Mouse (Mus musculus) CD4-positive, CD25-positive, alpha-beta regulatory T cell, adult 2 months (primary cell): ENCODE results near the gene Cckbr.

Experiments used
- DNase-seq: peaks from one replicate; pipeline ENCODE4 v3.0.0-alpha.2; 2012; ENCODE audit warnings: low read depth, low spot score

Gene Cckbr

GRCm38 (mm10) chr7:105497881-105498280, 72.3 kb downstream of the Cckbr start:
- DNase-seq, result no peak

GRCm38 (mm10) chr7:105498854-105499492, 73.4 kb downstream of the Cckbr start:
- no peak for DNase-seq

- DNase-seq, result no peak
Measured at GRCm38 (mm10) chr7:105499676-105500075, 74.1 kb downstream of the Cckbr start.

DNA sequence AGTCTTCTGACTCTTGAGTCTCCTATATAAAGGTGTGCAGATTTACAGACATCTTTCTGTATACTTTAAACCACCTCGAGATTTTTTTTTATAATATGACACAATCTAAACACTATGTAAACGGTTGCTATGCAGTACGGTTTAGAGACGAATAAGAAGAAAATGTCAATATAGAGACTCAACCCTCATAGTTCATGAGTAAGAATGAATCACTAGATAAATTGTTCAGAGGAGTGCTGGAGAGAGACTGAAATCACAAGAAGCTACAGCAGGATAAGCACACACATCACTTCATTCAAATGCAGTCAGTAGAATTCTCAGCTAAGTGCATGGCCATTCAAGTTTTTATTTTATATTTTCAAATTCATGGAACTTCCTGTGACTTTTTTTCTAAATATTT, 76.5 kb downstream of the Cckbr start:
- no peak for DNase-seq

DNA sequence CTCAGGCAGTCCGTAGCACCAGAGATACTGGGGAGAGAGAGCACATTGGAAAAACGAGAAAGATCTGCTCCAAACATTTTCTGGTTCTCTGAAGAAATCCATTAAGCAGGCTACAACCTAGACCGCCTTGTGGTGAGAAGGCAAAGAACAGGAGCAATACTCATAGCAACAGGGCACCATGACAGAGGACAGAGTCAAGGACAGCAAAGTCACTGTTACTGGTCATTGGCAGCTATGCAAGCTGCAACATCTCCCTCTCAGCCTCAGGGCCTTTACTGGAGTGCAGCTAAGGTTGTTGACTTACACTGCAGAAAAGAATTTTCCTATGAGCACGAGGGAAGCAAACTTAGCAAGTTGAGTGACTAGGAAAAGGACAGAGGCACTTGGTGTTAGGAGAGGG, 81.7 kb downstream of the Cckbr start:
- DNase-seq, result no peak

DNA sequence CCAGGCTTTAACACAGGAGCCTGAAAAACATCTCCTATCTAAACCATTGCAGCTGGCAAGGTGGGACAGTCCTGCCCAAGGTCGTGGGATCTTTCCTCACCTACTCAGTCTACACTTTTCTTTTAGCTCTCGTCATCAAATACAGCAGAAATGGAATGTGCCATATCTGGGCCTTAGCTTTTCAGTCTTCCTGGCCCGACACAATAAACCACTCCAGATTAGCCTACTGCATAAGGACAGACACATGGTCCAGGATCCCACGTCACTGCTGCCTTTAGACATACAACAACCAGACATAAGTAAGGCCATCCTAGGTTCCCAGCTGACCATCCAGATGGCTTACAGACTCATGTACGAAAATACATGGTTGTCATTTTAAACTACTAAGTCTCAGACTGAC, 84.6 kb downstream of the Cckbr start:
- no peak for DNase-seq

GRCm38 (mm10) chr7:105513845-105514291, 88.3 kb downstream of the Cckbr start:
- no peak for DNase-seq

- no peak for DNase-seq
Measured at GRCm38 (mm10) chr7:105514561-105514960, 89.0 kb downstream of the Cckbr start.

DNA sequence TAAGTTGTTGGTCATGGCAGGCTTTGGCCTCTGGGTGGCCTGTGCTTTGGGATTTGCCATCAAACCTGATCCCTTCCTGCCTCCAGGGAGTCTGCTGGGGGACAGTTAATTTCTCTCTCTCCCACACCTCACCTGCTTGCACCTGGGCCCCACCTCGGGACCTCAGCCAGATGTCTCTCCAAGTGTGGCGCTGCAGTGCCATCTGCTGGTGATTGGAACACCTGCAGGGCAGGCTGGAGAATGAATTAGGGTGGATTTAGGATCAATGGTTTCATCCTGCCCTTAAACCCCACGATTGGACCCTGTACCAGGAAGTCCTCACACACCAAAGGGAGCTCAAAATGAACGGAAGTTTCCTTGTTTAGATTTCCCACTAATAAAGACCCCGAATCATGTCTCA, 89.6 kb downstream of the Cckbr start:
- DNase-seq, result peak; percentile 73

DNA sequence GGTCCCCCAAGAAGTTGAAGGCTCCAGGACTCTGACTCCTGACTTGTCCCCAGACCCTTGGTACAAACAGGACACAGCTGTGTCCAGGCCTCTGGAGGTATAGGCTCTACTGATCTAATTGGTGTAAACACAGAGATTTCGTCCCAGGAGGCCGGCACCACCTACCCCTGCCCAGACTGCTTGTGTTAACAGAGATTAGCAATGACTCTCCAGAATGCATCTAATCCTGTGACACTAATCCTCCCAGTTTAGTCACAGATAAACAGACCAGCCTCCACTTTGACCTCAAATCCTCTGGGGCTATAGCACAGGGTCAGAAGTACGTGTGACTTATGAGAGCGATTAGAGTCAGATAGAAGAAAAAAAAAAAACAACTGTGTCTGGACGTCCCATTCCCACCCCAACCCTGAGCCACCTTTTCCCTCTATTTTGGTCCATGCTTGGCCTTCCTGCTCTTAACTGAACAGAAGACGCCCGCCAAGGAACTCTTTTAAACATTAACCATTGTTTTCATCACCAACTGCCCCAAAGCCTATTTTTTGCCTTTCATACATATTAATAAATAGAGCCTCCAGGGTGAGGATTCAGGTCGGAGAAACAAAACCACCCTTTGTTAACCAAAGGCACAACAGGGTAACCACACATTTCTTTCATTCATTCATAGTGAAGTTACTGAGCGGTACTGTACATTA, 91.3 kb downstream of the Cckbr start:
- DNase-seq, result no peak

DNA sequence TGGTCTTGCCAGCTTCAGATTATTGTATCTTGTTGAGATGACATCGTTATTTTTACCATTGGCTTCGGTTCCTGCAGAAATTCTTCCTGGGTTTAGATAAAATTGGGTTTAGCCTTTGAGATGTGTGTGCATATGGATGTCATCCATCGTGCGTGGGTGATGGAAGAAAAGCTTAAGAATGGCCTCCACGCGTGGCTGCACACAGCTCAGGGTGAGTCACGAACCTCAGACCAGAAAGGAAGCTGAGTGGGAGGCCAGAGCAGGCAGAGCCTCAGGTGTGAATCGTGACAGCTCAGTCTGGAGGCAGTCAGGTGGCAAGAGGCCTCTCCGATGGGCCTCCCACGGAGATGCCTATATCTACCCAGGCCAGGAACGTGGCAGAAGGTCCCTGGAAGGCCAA, 93.8 kb downstream of the Cckbr start:
- no peak for DNase-seq

- no peak for DNase-seq
Measured at GRCm38 (mm10) chr7:105519771-105520170, 94.2 kb downstream of the Cckbr start.

DNA sequence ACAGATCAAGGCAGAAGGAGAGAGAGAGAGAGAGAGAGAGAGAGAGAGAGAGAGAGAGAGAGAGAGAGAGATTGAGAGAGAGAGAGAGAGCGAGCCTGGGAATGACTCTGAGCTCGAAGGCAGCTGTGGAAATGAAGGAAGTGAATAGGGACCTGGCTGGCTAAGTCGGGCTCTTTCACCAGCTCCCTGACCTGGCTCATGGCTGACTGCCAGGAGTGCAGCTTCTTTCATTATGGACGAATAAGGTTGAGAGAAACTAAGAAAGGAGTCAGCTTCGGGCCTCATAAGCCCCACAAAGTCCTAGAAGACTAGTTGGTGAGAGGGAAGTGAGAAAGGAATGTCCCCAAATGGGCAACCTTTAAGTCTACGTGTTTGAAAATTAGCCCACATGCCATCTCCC, 94.7 kb downstream of the Cckbr start:
- no peak for DNase-seq
